Comparison of ENCODE assay signal across 8 mouse cellular contexts in the genomic region with DNA sequence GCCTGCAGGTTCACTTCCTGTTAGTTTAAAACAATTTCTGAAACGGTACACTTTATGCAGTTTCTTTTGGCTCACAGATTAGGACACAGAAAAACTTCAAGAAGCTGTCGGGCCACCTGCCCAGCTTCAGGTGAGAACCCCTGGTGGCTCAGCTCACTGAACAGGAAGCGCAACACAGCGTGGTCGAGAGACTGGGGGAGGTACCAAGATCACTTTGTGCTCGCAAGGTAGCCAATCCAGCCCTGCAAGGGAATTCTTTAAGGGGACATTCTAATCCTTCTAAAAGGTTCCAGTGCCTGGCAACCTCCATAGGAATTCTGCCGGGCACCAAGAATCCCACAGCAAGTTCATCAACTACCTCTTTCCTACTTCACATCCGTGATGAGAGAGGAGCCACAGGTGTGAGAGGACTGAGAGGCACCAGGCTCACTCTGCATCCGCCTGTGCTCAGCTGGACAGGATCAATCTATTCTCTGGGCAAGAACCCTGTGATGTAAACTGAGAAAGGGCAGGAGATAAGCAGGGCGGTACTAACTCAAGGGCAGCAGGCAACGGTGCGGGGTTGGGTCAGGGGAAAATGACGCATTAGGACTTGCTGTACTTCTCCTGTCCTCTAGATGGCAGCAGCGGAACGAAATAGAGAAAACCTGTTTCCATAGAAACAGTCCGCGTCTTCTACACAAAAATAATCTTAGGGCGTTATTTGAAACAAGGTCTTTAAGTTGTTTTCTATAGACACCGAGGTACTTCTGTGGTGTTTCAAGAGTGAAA.
A peak's percentile ranks its signal among the peaks of the same experiment; 100 is the strongest.
DNase-seq lines count a peak whose midpoint lies in the region; ATAC-seq and TF ChIP-seq lines count a peak whose summit lies in the region.

No protein-coding gene starts in this region.

- H3K9me3 ChIP-seq in embryonic facial prominence, embryonic 11.5 days (replicated peaks; ENCODE audit: control insufficient read depth, low read length) = no peaks in the 10 kb centered on the region
- no peaks in the 10 kb centered on the region for H3K9me3 ChIP-seq in midbrain, embryonic 12.5 days

- H3K4me1 ChIP-seq in embryonic facial prominence, embryonic 11.5 days (ENCODE audit: control insufficient read depth, insufficient read depth, low read length) = no peaks in the 10 kb centered on the region
- H3K4me1 ChIP-seq in midbrain, embryonic 12.5 days = peaks cover 12% of the 10 kb centered on the region
- no peaks in the 10 kb centered on the region for H3K4me1 ChIP-seq in small intestine, adult 2 months (ENCODE audit: control insufficient read depth, insufficient read depth, insufficient read length, low read length)

- no peak overlapping the region for H3K4me3 ChIP-seq in embryonic facial prominence, embryonic 11.5 days (ENCODE audit: low read depth, low read length)
- peak overlapping the region; percentile 19 for H3K4me3 ChIP-seq in midbrain, embryonic 12.5 days
- H3K4me3 ChIP-seq in small intestine, adult 2 months (ENCODE audit: low read depth, low read length) = no peak overlapping the region

- no peak overlapping the region for H3K27ac ChIP-seq in embryonic facial prominence, embryonic 11.5 days (replicated peaks; ENCODE audit: low read depth, low read length)
- H3K27ac ChIP-seq in midbrain, embryonic 12.5 days (replicated peaks) = no peak overlapping the region
- H3K27ac ChIP-seq in small intestine, adult 2 months (ENCODE audit: insufficient read depth, low read depth, low read length) = no peak overlapping the region

- TF ChIP-seq POLR2A in small intestine, adult 2 months (IDR thresholded peaks at IDR 0.05; ENCODE audit: low read depth, low read length) = no peak

- H3K4me2 ChIP-seq in embryonic facial prominence, embryonic 11.5 days (ENCODE audit: low read depth, low read length) = 0 out of 2 replicates have a peak overlapping the region, but pooled peaks have one; percentile 3
- H3K4me2 ChIP-seq in midbrain, embryonic 12.5 days (replicated peaks) = peak overlapping the region; percentile 47

- no peak overlapping the region for H3K9ac ChIP-seq in embryonic facial prominence, embryonic 11.5 days (replicated peaks; ENCODE audit: low read length)
- 0 out of 2 replicates have a peak overlapping the region, but pooled peaks have one; percentile 31 for H3K9ac ChIP-seq in midbrain, embryonic 12.5 days (replicated peaks)

- DNase-seq in 3134 (ENCODE audit: extremely low read depth, insufficient read length, low spot score) = peak; percentile 47
- peak; percentile 84 for DNase-seq in adrenal gland, postnatal 14 days
- DNase-seq in embryonic facial prominence, embryonic 11.5 days (ENCODE audit: low spot score) = peak; percentile 92
- DNase-seq in heart, adult 11 months = peak; percentile 92
- DNase-seq in kidney, adult 11 months = peak; percentile 51
- DNase-seq in left cerebral cortex, postnatal 4 days = peak; percentile 60

- peak; percentile 82; the same call in 1 of the 2 replicates for ATAC-seq in embryonic facial prominence, embryonic 11.5 days (replicated peaks; ENCODE audit: insufficient number of reproducible peaks, low FRiP score, low TSS enrichment, low read depth)
- peak; percentile 75 for ATAC-seq in midbrain, embryonic 12.5 days (ENCODE audit: low FRiP score, low read depth)

- peak; percentile 72; the same call in 1 of the 2 replicates for TF ChIP-seq CTCF in small intestine, adult 2 months (IDR thresholded peaks at IDR 0.05; ENCODE audit: extremely low read depth, insufficient read length, insufficient replicate concordance, low read depth, low read length)

- peaks cover 7% of the 10 kb centered on the region; the same call in 1 of the 2 replicates for H3K27me3 ChIP-seq in embryonic facial prominence, embryonic 11.5 days (ENCODE audit: control insufficient read depth, insufficient read depth, low read length)
- H3K27me3 ChIP-seq in midbrain, embryonic 12.5 days = peaks cover 28% of the 10 kb centered on the region
- no peaks in the 10 kb centered on the region for H3K27me3 ChIP-seq in small intestine, adult 2 months (ENCODE audit: control insufficient read depth, insufficient read depth, low read length)

- no peaks in the 10 kb centered on the region for H3K36me3 ChIP-seq in embryonic facial prominence, embryonic 11.5 days (replicated peaks; ENCODE audit: control insufficient read depth, insufficient read depth, low read depth, low read length)
- no peaks in the 10 kb centered on the region for H3K36me3 ChIP-seq in midbrain, embryonic 12.5 days
- no peaks in the 10 kb centered on the region for H3K36me3 ChIP-seq in small intestine, adult 2 months (ENCODE audit: control insufficient read depth, insufficient read depth, low read length)

- intact Hi-C loops in left cerebral cortex, postnatal 4 days (cut with DNase I) = loop anchor here (10.0 kb wide), 1 partner anchor 239 kb away; no protein-coding TSS in a partner anchor

- WGBS in embryonic facial prominence, embryonic 11.5 days = 3% methylated on average over 19 of the region's 19 CpGs
- 1% methylated on average over 19 of the region's 19 CpGs for WGBS in midbrain, embryonic 12.5 days
- WGBS in small intestine, adult 2 months = 1% methylated on average over 19 of the region's 19 CpGs
